Mouse (Mus musculus) liver, embryonic 11.5 days (tissue): ENCODE data around the gene Mamdc2. TPM values are rescaled to one million over a fixed set of nuclear protein-coding genes. Genes with fewer than 3 reads are reported as not detected.

Source experiments
- ATAC-seq: fragments of 200-750 bp; cut with Nextera tagmentation; replicated peaks from 2 replicates; pipeline ENCODE4 v1.8.0; 2017; ENCODE audit warnings: moderate number of reproducible peaks, mild to moderate bottlenecking, moderate TSS enrichment, moderate library complexity; ENCODE audit not compliant: low FRiP score
- DNase-seq: peaks from one replicate; pipeline ENCODE4 v3.0.0-alpha.2; 2017; ENCODE audit warnings: low spot score
- H3K27ac ChIP-seq: fragments of 300-500 bp; sonication (generic); 2 replicates; pipeline ENCODE4 v1.5.1; 2014; ENCODE audit warnings: mild to moderate bottlenecking, low read depth, low read length, control low read depth
- H3K27me3 ChIP-seq: fragments of 300-500 bp; sonication (generic); replicated peaks from 2 replicates; pipeline ENCODE4 v1.6.1; 2014; ENCODE audit warnings: low read length, mixed read lengths; ENCODE audit not compliant: control insufficient read depth, insufficient read depth
- H3K36me3 ChIP-seq: fragments of 300-500 bp; sonication (generic); 2 replicates; pipeline ENCODE4 v1.6.1; 2014; ENCODE audit warnings: mild to moderate bottlenecking, low read length, moderate library complexity, mixed read lengths; ENCODE audit not compliant: control insufficient read depth, insufficient read depth
- H3K4me1 ChIP-seq: fragments of 300-500 bp; sonication (generic); replicated peaks from 2 replicates; pipeline ENCODE4 v1.6.1; 2014; ENCODE audit warnings: low read length, mixed read lengths; ENCODE audit not compliant: control insufficient read depth, insufficient read depth
- H3K4me2 ChIP-seq: fragments of 300-500 bp; sonication (generic); 2 replicates; pipeline ENCODE4 v1.6.1; 2014; ENCODE audit warnings: mild to moderate bottlenecking, control low read depth, moderate library complexity
- H3K4me3 ChIP-seq: fragments of 300-500 bp; sonication (generic); 2 replicates; pipeline ENCODE4 v1.5.1; 2014; ENCODE audit warnings: low read depth, low read length, control low read depth
- H3K9ac ChIP-seq: fragments of 300-500 bp; sonication (generic); 2 replicates; pipeline ENCODE4 v1.6.1; 2014; ENCODE audit warnings: low read depth, low read length, control low read depth
- H3K9me3 ChIP-seq: fragments of 300-500 bp; sonication (generic); 2 replicates; pipeline ENCODE4 v1.6.1; 2016; ENCODE audit warnings: low read length, inconsistent platforms, mixed read lengths; ENCODE audit not compliant: control insufficient read depth
- WGBS: fragments of 180-500 bp; shearing (Covaris S2); extraction: QIAGEN DNeasy Blood & Tissue Kit; methylation state at CpG from one replicate; pipeline ENCODE4 v1.1.7; 2014; 5-methylcytosine and 5-hydroxymethylcytosine counted together
- polyA plus RNA-seq: library from polyadenylated mRNA; unstranded; fragments of >200 nt; fragmentation: Nextera tagmentation; extraction: Ambion mirVana; gene quantifications from 2 replicates; pipeline ENCODE4 v1.2.1, GENCODE M21; 2014

The Mamdc2 gene
- polyA plus RNA-seq, 1 experiment from 2014 or later: 0.29 TPM

DNA sequence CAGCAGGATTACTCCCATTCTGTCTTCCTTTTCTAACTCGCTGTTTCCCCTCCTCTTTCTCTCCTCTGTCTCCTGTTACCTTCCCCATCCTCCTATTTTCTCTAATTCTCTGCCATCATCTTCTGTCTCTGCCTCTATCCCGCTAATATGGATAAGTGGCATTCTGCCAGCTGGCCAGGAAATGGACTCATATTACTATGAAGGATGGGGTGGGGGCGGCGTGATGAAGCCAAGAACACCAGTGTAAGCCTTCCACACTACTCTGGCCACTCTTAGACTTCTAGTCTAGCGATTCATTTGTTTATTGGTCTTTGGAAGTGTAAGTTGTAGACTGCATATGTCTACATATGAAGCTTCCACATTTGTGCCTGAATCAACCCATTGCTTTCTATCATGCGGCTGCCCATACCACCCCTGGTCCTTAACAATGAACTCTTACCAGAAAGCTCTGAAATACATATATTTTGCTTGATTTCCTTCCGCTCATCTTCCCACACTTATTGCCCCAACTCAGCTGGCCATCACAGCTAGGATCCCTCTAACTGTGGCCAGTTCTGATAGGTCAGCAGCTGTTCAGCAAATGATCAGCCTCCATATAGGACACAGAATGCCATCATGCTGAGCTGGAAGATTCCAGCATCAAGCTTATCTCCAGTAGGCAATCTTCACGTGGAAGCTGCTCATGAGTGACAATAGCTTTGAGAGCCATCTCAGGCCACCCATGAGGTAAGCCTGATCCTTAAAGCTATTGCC, 68.3 kb downstream of the Mamdc2 start:
- H3K4me1 ChIP-seq: no peaks in the 10 kb centered on the region
- 83% methylated on average over 8 of the region's 8 CpGs for WGBS
- H3K4me3 ChIP-seq: no peak overlapping the region
- ATAC-seq (no peak), DNase-seq (no peak)
- H3K27ac ChIP-seq: no peak overlapping the region
- no peaks in the 10 kb centered on the region for H3K36me3 ChIP-seq
- no peak overlapping the region for H3K9ac ChIP-seq
- no peaks in the 10 kb centered on the region for H3K27me3 ChIP-seq
- no peak overlapping the region for H3K4me2 ChIP-seq
- H3K9me3 ChIP-seq: no peaks in the 10 kb centered on the region

DNA sequence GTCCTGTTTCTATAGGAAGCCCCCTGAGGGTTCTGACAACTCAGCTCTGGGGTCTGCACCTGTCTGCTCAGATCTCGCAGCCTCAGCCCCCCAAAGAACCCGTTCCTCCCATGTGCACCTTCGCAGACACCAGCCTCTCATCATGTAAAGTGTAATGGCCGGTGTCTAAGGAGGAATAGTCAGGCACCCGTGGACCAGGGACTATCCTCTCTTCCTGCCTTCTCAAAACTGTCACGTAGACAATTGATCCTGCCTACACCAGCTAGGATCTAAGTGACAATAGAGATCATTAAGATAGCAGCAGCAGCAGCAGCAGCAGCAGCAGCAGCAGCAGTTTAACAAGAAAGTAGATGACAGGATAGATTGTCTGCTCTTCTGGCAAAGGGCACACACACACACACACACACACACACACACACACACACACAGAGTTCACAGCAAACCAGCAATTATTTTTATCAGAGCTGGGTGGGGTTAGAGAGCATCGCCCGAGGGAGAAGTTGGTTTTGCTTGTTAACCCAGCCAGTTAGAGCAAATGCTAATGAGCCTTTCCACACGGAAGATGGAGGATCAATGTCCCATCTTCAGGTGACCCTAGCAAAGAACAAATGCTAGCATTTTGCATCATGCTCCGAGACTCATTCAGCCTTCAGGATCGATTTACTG, 71.6 kb downstream of the Mamdc2 start:
- Histone ChIP-seq H3K4me2 (no peak overlapping the region), H3K9ac (no peak overlapping the region), H3K36me3 (no peaks in the 10 kb centered on the region), H3K4me3 (no peak overlapping the region), H3K9me3 (no peaks in the 10 kb centered on the region), H3K27ac (no peak overlapping the region), H3K4me1 (no peaks in the 10 kb centered on the region), H3K27me3 (no peaks in the 10 kb centered on the region)
- ATAC-seq: no peak
- WGBS: 60% methylated on average over 11 of the region's 11 CpGs
- no peak for DNase-seq

DNA sequence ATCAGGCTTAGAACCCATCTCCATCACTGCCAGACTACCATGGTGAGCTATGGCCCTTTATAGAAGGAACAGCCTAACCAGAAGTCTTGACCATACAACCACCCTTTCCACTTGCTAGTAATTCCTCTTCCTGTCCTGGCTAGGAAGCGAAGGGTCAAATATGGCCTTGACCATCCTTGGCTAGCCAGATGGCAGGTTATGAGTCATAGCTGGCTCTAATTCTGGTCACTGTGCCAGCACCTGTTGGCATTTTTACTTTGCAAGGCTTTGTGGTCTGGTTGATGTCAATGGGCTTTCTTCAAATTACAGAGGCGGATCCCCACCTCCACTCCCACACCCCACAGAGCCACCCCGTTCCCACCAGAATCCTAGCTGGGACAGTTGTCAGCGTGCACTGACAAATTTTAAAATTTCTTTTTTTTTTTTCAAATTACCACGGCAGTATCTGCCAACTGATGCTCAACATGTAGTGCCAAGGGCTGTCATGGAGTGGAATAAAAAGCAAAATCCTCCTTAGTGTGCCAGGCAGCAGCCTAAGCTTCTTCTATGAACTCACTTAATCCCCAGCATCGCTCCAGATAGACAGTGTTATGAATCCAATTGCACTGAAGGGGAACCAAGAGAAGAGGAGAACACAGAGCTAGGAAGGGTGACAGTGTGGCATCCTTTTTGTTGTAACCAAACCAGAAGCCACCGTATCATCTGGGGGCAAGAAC, 73.1 kb downstream of the Mamdc2 start:
- DNase-seq: no peak
- no peaks in the 10 kb centered on the region for H3K9me3 ChIP-seq
- no peak overlapping the region for H3K27ac ChIP-seq
- WGBS: 88% methylated on average over 7 of the region's 7 CpGs
- H3K4me3 ChIP-seq: no peak overlapping the region
- no peak overlapping the region for H3K4me2 ChIP-seq
- H3K36me3 ChIP-seq: no peaks in the 10 kb centered on the region
- H3K9ac ChIP-seq: no peak overlapping the region
- no peaks in the 10 kb centered on the region for H3K27me3 ChIP-seq
- no peak for ATAC-seq
- no peaks in the 10 kb centered on the region for H3K4me1 ChIP-seq

DNA sequence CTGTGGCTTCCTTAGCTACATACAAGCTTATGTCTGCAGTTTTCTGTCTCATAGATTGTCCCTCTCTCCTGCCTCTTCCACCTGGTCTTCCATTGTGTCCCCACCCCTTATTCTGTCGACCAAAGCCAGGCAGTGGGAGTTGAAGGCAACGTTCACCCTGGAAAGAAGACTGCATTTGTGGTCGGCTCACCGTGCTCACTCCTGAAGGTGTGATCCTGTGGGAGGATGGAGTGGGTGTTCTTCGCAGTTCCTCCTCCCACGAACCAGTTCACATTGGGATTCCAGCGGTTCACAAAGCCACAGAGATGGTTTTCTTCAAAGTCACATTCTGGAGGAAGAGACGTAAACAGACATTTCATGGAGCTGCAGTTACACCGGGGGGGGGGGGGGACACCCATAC, 74.5 kb downstream of the Mamdc2 start:
- no peaks in the 10 kb centered on the region for H3K27me3 ChIP-seq
- H3K4me2 ChIP-seq: no peak overlapping the region
- H3K4me3 ChIP-seq: no peak overlapping the region
- no peaks in the 10 kb centered on the region for H3K9me3 ChIP-seq
- no peak overlapping the region for H3K27ac ChIP-seq
- DNase-seq (no peak), ATAC-seq (no peak)
- H3K4me1 ChIP-seq: no peaks in the 10 kb centered on the region
- 67% methylated on average over 9 of the region's 9 CpGs for WGBS
- no peak overlapping the region for H3K9ac ChIP-seq
- no peaks in the 10 kb centered on the region for H3K36me3 ChIP-seq

DNA sequence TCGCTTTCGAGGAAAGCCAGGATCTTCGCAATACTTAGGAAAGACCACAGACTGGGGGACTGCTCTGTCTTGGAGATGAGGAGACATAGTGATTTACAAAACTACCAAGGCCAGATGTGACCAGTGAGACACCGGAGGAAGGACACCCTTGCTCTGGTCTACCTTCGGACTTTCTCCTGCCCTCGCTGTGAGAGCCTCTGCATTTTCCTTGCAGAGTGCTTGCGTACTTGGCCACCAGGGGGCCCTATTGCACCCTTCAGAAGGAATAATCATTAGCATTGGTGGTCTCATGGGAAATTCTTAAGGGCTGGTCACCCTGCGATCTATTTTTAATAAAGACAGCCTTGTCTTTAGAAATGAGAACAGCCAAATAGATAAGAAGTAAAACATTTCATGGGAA, 75.0 kb downstream of the Mamdc2 start:
- H3K9me3 ChIP-seq: no peaks in the 10 kb centered on the region
- no peak overlapping the region for H3K27ac ChIP-seq
- 45% methylated on average over 8 of the region's 8 CpGs for whole genome bisulfite sequencing
- H3K9ac ChIP-seq: no peak overlapping the region
- no peaks in the 10 kb centered on the region for H3K4me1 ChIP-seq
- DNase-seq: peak; percentile 40
- no peak overlapping the region for H3K4me3 ChIP-seq
- H3K36me3 ChIP-seq: no peaks in the 10 kb centered on the region
- ATAC-seq: no peak
- no peaks in the 10 kb centered on the region for H3K27me3 ChIP-seq
- no peak overlapping the region for H3K4me2 ChIP-seq

DNA sequence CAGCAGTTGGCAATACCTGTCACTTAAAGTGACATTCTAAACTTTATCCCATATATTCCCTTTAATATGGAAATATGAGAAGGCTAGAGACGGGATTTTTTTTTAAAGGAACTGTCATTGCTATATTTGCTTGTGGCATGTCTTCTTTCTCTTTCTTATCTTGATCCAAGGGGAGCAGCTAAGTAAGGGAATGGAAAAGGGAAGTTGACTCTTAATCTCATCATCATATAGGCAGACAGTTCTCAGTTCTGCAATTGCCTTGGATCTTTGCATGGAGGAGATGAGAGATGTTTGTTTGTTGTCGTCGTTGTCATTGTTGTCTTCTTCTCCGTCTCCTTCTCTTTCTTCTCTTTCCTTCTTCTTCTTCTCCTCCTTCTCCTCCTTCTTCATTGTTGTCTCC, 79.0 kb downstream of the Mamdc2 start:
- H3K27me3 ChIP-seq: no peaks in the 10 kb centered on the region
- ATAC-seq (no peak), DNase-seq (no peak)
- H3K27ac ChIP-seq: no peak overlapping the region
- H3K4me2 ChIP-seq: no peak overlapping the region
- WGBS: 73% methylated on average over 4 of the region's 4 CpGs
- H3K4me3 ChIP-seq: no peak overlapping the region
- H3K4me1 ChIP-seq: no peaks in the 10 kb centered on the region
- H3K9ac ChIP-seq: no peak overlapping the region
- H3K36me3 ChIP-seq: no peaks in the 10 kb centered on the region
- H3K9me3 ChIP-seq: no peaks in the 10 kb centered on the region

DNA sequence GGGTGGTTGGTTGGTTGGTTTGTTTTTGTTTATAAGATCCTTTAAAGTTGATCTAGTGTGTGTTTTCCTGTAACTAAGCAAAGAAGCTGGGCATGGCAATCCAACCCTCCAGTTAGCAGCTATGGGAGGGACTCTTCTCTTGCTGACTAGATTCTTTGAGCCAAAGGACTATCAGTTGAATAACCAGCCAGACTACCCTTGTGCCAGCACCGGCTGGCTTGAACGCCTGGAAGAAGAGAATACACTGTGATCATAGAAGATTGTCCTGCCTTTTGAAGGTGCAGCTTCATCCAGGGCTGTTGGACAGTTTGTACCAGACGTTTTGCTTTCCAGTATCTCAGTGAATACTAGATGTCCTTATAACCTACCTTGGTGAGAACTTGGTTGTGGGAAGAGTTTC, 86.2 kb downstream of the Mamdc2 start:
- ATAC-seq (no peak), DNase-seq (no peak)
- WGBS: 75% methylated on average over 3 of the region's 3 CpGs
- Histone ChIP-seq H3K27ac (no peak overlapping the region), H3K4me1 (no peaks in the 10 kb centered on the region), H3K27me3 (no peaks in the 10 kb centered on the region), H3K4me2 (no peak overlapping the region), H3K9ac (no peak overlapping the region), H3K4me3 (no peak overlapping the region), H3K36me3 (no peaks in the 10 kb centered on the region), H3K9me3 (no peaks in the 10 kb centered on the region)

DNA sequence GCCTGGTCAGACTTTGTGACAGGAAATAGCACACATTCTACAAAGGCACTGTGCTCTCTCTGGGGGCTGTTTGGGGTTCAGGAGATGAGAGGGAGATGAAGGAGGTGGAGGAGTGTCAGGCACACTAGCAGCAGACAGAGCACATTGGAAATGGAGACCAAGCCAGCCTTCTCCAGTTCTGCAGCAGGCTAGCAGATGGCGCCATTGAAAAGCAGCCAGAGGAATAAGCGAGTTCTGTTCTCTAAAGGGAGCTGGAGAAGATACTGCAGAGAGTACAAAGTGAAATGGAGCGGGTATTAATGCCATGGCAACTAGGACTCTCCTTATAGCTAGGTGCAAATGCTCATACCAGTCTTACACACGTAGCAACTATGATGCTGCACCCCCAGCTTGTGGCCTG, 87.1 kb downstream of the Mamdc2 start:
- no peak overlapping the region for H3K4me3 ChIP-seq
- H3K4me1 ChIP-seq: no peaks in the 10 kb centered on the region
- no peak for ATAC-seq
- DNase-seq: no peak
- no peaks in the 10 kb centered on the region for H3K36me3 ChIP-seq
- no peak overlapping the region for H3K27ac ChIP-seq
- no peaks in the 10 kb centered on the region for H3K9me3 ChIP-seq
- no peak overlapping the region for H3K4me2 ChIP-seq
- no peak overlapping the region for H3K9ac ChIP-seq
- whole genome bisulfite sequencing: 77% methylated on average over 4 of the region's 4 CpGs
- no peaks in the 10 kb centered on the region for H3K27me3 ChIP-seq
